Mouse (Mus musculus): Measurements from ENCODE around the gene Trim37.

DNA sequence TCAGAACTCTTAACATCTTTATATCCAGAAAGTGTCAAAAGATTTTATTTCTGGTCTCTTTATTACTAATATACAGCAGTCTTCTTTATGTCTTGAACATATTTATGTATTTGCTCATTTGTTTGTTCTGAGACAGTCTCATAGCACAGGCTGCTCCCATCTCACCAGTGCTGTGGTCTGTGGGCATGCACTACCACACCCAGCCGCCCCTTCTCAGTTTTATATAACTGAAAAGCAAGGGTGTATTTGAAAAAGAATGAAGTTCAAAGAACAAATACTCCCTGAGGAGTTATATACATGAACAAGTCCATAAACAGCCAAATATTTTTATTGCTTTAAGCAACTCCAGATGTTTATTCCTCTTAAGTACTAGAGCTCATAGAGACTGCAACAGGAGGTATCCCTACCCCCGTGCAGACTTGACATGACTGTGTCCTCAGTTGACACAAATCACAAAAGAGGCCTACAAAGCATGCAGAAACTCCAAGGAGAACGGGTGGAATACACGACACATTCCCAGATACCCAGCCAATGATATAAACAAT is 119.3 kb downstream of the Trim37 start:
- TF ChIP-seq TAL1 (IDR thresholded peaks at IDR 0.05; ENCODE audit: low read length) (no peak), GATA1 (IDR thresholded peaks at IDR 0.05; ENCODE audit: low read length) (no peak)

All from erythroblast, embryonic 14.5 days (primary cell).